Mouse (Mus musculus) gastrocnemius, postnatal 4 days (tissue): Measurements from ENCODE around the gene Slc34a3. TPM values are rescaled to one million over a fixed set of nuclear protein-coding genes. Genes with fewer than 3 reads are reported as not detected.
"Not testable (repeated sequence)": the region's sequence is repeated elsewhere in the genome, so short reads cannot be mapped to it uniquely, and the experiment has no call there.

Experiments
- DNase-seq, 2 experiments: peaks; one replicate each; pipeline ENCODE4 v3.0.0; 2021 to 2022; ENCODE audit warnings: low spot score in 2 of 2, mixed read lengths in 2 of 2
- long read RNA-seq, 2 experiments: library from polyadenylated mRNA; stranded (forward); transcript quantifications; one replicate each; pipeline ENCODE4 v2.0.0; 2021
- total RNA-seq, 2 experiments: library from RNA; stranded (reverse); gene quantifications; 2 replicates each; pipeline ENCODE4 v1.2.3; 2021

The Slc34a3 gene
- total RNA-seq = not detected
- long read RNA-seq, experiment 1 = 0 reads
- long read RNA-seq, experiment 2 = 0 reads

DNA sequence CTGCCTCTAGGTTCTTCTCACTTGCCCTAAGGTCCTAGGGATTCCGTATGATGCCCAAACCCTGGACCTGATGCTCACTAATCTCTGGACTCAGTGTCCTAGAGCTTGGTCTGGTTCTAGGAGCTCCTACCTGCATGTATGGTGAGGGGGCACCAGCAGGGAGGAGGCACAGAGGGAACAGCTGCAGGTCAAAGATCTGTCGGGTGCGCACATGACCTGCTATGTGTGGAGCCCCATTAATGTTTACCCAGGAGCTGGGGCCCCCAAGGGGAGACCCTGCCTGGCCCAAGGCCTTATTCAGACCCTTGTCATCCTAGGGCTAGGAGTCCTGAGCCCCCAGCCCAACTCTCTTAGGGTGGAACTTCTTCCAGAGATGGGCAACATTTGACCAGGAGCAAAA is at the start of gene Slc34a3:
Slc34a3 (minus strand) TSS at position 315 of the 400 bp plus-strand sequence.
- no peak for DNase-seq

DNA sequence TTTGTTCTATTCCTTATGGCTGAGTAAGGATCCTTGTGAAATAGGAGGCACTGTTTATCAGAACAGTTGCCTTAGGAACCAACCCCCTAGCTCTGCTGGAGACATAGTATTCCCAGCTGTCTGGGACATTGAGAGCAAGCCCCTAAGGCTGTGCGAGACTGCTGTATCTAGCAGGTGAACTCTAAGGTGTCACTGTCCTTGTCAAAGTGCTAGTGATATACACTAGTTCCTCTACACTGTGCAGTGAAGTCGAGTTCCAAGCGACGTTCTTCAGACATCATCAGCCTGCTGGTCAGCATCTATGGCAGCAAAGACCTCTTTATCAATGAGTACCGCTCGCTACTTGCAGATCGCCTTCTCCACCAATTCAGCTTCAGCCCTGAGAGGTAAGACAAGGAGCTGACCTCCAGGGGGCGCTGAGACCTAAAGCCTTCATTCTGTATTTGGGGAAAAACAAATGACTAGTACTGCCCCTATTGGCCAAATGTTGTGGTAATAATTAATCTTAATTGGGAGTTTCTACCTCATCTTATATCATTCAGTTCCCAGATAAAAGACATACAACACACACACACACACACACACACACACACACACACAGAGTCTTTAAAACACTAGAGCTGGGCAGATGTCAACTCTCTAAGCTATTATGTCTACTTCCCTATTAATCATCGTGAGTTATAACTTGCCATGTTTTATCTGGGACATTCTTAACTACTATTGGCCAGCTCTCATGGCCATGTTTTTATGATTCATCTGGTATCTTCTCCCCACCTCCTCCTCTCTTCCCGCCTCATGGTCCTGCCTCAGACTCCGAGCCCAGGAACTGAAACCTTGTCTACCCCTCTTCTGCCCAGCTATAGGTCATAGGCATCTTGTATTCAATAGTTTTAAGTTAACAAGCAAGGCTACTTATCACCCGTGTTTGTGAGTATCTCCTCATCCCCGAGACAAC is 45.0 kb upstream of the Slc34a3 start:
- DNase-seq = peak in 1 of 2 experiments; percentile 81

DNA sequence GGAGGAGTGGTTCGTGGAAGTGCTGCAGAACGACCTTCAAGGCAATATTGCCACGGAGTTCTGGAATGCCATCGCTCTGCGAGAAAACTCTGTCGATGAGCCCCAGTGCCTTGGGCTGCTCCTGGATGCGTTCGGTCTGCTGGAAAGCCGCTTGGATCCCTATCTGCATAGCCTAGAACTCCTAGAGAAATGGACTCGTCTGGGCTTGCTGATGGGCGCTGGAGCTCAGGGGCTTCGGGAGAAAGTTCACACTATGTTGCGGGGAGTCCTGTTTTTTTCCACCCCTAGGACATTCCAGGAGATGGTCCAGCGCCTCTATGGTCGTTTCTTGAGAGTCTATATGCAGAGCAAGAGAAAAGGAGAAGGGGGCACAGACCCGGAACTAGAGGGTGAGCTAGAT is 38.8 kb upstream of the Slc34a3 start:
- no peak for DNase-seq

DNA sequence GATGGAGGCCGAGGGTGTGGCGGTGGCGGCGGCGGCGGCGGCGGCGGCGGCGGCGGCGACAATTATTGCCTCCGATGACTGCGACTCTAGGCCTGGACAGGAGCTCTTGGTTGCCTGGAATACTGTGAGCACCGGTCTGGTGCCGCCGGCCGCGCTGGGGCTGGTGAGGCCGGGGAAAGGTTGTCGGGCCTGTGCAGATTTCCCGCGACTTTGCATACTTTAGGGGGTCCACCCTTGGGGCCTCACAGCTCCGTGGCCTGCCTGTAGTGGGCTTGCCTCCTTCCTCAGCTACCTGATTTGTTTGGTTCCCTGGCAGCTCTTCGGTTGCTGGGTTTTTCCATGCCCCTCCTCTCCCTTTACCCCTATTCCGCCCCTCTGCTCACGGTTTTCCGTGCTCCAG is 38.4 kb upstream of the Slc34a3 start:
- no peak for DNase-seq

DNA sequence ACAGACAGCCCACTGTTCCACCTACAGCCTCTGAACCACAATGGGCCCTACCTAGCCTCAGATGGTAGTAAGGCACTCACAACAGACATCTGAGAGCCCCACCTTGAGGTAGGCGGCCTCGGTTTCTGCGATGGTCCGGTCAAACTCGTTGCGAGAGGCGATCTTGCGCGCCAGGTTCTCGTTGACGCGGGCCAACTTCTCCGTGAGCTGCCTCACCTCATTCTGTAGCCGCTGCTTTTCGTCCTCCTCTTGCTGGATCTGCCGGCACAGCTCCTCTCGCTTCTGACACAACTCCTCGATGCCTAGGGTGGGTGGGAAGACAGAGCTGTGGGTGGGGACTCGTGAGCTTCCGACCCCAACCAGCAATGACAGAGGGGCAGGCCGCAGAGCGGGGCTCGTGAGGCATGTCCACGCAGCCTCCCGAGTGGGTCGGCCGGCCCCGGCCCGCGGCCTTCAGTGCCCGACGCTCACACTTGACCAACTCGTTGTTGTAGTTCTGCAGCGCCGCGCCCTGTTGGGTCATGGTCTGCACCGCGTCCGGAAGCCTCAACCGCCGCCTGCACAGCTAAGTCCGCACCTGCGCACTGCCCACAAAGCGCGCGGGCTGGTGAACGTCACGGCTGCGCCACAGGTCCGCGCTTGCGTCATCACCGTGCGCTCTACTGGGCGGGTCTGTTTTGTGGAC is 37.8 kb upstream of the Slc34a3 start, which contains the start of the genes Ssna1 and Anapc2:
Ssna1 (minus strand) TSS at position 612 of the 685 bp plus-strand sequence.
Anapc2 (plus strand) TSS at position 652 of the 685 bp plus-strand sequence.
- DNase-seq = peak; percentile 97 to 98

DNA sequence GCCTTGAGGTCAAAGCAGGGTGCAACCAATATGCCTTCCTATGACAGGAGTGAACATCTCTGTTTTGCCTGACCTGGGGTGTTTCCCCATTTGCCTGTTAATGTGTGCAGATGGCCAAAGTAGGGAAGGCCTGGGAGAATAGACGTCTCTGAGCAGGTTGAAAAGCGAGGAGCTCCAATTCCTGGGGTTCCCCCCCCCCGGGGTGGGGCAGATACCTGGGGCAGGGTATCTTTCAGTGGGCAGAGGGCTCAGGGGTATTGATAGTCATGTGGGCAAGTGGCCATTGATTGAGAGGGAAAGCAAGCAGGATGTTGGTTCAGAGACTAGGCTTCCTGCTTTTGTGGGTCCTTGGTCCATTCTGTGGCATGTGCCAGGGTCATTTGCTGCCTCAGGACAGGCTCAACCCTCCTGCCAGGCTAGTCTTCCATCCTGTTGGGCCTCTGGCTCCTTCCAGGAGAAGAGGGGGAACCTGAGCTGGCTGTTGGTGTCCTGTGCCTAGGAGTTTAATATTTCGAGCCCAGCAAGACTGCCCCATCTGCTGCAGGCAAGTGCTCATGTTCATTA is 33.7 kb upstream of the Slc34a3 start:
- DNase-seq = no peak

DNA sequence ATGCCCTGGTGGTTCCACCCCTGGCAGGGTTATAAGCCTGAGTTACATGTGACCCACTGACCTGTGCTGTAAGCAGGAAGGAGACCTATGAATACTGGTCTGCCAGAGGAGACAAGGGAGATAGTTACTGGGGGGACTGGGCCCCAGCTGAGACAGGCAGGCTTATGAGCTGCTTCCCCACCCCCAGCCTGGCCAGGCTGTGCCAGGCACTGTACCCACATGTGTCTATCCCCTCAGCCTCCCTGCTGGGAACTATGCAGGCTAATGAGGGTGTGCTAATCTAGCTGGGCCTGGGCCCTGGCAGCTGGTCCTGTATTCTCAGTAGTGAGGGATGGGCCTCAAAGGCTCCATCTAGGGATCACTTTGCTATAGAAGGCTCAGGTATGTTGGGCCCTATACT is 33.1 kb upstream of the Slc34a3 start:
- no peak for DNase-seq

DNA sequence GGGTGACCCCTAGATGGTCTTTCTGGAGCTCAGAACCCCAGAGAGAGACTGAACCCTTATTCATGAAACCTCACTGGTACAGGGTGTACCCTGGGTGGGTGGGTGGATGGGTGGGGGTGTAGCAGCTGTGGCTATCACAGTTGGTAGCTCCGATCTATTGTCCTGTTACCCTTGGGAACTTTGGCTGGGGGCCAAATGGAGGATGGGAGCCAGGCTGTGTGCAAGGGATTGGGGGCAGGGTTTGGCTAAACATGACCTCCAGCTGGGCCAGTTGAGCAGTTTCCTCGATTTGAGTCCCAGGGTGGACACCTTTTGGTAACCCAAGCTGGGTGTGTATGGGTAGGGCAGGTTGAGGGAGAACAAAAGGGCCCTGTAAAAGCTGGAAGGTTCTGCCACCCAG is 32.6 kb upstream of the Slc34a3 start:
- DNase-seq = no peak

DNA sequence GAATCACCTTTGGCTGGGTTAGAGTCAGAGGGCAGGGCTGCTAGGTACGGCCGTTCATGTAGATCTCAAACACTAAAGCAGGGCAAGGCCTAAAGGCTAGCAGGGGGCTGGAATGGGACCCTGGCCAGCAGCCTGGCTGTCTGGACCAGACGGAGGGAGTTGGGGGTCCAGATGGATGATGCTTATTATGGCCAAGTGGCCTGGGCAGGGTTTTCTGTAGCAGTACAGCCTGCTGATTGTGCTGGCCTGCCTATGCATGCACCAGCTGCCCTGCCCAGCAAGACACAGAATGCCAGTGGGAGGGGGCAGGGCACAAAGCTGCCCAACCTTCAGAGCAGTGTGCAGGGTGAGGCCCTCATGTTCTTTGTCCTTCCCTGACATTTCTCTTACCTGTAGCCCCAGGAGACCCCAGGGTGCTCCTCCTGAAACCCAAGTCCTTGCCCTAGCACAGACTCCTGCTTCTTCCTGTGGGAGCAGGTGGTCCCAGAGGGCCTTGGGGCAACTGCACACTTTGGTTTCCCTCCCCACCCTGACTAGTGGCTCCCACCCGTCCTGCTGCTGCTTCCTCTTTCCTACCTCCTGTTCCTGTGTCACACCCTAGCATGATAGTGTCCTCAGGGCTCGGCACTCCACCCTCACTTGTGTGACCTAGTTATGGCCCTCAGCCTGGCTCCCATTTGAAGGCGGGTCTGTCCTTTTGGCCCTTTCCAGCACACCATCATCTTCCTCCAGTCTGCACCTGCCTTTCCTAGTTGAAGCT is 31.9 kb upstream of the Slc34a3 start:
- no peak for DNase-seq

DNA sequence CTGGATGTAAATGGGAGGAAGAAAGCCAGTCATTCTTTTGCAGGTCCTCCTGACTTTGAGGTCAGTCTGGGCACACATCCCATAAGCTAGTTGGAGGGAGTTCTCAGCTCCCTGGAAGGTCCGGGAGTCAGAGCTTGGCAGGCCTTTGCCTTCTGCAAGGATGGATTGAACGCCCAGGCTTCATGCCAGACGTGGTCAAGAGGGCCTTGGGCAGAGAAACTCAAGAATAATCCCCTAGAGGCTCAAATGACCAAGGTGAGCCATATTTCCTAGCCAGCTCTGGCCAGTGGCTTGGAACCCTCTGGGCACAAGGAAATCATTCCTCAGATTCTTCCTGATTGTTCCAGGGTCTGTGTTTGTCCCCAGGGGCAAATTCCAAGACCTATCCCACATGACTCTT is 30.7 kb upstream of the Slc34a3 start:
- no peak for DNase-seq

DNA sequence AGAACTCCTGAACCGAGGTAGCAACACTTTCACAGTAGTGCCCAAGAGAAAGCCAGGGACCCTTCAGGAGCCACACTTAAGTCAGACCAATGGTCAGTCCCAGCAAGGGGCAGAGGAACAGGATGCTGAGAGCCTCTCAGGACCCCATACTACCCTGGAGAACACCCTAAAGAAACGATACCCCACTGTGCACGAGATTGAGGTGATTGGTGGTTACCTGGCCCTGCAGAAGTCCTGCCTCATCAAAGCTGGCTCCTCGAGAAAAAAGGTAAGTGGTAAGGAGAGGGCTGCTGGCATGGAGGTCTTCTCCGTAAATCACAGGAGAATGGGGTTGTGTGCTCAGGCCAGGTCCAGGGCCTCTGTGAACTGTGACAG is 30.1 kb upstream of the Slc34a3 start:
- DNase-seq = no peak

DNA sequence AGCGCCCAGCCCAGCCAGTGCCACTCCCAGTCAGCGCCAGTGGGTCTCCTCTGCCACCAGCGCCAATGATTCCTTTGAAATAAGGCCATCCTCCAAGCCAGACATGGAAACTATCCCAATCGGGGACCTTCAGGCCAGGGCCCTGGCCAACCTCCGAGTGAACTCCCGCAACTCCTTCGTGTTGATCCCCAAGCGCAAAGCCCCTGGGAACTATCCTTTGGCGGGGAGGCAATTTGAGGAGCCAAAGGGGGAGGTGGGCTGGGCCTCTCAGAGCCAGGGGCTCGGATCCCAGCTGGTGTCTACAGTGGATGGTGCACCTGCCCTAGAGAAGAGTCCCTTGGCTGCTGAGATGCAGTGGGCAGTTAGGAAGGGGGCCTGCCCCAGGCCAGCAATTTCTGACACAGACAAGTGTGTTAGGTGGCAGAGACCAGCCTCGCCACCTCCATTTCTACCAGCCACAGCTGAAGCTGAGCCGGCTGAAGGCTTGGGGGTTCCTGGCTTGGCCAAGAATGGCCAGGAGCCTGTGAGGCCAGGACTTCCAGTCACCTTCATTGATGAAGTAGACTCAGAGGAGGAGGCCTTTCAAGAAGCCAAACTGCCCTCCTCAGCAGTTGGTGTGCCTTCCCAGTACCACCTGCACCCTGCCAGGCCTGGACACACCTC is 29.6 kb upstream of the Slc34a3 start:
- DNase-seq = no peak

DNA sequence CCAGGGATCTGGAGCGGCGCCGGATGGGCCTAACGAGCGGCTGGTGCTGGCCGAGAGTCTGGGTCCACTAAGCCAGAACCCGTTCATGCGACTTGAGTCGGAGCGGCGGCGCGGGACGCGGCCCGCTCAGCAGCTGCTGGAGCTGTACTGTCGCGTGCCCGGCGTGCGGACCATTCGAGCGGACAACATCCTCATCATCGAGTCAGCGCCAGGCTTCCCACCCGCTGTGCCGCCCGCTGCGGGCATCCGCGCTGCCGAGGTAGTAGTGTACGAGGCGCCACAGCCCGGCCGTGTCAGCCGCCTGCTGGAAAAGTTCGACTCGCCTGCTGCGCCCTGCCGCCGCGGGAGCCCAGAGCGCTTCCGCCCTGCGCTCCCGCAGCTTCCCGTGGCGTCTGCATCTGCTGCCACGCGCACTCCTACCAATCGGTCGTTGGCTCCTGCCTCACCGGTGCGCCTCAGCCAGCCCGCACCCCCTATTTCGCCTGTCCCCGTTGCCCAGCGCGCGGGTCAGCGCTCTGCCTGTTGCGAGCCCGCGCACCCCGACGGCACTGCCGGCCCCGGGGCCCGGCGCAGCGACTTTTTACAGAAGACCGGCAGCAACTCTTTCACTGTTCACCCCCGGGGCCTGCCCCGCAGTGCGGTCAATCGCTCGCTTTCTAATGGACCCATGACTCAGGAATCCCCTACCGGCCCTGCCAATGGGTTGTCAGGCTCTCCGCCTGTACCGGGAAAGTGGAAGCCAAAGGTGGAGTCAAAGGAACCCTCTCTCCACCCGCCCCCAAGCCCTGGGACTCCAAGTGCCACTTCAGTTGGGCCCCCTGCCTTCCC is 28.8 kb upstream of the Slc34a3 start:
- DNase-seq = peak in 1 of 2 experiments; percentile 46

DNA sequence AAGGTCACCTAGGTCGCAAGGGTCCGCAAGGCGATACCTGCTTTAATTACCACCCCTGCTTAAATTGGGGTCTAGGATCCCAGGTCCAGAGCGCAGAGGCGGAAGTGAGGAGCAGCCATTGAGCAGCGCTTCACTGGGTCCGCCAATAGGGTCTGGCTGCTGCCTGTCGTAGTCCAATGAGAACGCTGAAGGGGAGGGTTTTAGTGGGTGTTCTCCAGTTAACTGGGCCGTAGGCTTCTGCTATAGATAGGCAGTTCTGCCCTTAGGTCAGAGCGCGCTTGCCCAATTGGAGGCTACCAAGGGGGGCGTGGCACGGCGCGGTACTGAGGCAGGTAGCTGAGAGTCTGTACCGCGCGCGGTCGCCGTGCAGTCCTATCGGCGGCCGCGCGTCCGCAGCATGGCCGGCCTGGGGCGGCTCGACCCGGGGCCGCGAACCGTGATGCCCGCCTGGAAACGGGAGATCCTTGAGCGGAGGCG is 28.2 kb upstream of the Slc34a3 start, which contains the start of gene Tprn:
Tprn (plus strand) TSS at position 328 of the 477 bp plus-strand sequence.
- peak; percentile 64 to 91 for DNase-seq

DNA sequence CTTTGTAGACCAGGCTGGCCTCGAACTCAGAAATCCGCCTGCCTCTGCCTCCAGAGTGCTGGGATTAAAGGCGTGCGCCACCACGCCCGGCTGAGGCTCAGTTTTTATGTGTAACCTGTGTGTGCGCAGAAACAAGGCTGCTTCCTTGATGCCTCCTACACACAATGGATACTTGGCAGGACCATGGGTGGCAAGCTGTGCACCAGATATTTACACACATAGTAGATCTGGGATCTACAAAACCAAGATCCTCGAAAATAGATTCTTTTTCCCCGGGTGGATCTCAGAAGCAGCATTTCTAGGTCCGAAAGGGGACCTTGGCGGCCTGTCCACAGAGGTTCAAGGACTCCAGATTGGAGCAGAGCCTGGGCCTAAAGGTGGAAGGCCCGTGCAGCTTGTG is 27.7 kb upstream of the Slc34a3 start:
- DNase-seq = no peak

DNA sequence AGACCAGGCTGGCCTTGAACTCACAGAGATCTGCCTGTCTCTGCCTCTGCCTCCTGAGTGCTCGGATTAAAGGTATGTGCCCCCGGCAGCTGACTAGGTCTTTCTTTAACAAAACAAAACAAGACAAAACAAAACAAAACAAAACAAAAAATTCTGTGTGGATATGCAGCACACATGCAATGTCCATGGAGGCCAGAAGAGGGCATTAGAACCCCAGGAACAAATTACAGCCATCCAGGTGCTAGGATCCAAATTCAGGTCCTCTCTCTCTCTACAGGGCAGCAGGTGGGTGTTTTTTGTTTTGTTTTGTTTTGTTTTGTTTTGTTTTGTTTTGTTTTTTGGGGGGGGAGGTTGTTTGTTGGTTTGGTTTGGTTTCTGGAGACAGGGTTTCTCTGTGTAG is 24.7 kb upstream of the Slc34a3 start:
- DNase-seq = no peak

DNA sequence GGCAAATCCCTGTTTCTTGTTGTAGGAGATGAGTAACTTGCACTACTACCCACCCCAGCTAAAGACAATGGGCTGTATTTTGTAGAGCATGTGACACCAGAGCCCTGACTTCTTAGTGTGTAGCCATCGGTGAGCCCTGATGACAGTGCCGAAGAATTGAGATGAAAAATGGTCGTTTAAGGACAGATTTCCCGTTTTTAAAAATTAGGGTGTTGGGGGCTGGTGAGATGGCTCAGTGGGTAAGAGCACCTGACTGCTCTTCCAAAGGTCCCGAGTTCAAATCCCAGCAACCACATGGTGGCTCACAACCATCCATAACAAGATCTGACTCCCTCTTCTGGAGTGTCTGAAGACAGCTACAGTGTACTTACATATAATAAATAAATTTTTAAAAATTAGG is 23.1 kb upstream of the Slc34a3 start:
- DNase-seq = not testable (repeated sequence)

DNA sequence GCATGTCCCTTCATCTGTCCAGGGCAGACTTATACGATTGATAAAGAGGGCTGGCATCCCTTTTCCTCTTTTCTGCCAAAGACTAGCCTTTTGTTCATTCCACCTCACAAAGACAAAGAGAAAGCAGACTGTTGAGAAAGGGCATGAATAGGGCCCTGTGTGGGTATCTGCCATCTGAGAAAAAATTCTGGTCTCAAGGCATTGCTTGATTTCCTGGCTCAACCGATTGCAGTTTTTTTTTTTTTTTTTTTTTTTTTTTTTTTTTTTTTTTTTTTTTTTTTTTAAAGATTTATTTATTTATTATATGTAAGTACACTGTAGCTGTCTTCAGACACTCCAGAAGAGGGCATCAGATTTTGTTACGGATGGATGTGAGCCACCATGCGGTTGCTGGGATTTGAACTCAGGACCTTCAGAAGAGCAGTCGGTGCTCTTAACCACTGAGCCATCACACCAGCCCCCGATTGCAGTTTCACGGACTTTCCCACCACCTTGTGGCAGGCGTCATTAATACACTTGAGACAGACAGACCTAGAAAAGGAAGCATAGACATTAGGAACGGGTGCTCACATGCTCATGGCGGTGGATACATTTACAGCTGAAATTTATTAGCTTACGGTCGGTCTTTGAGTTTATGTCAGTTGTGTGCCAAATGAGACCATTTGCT is 22.4 kb upstream of the Slc34a3 start:
- not testable (repeated sequence) for DNase-seq

DNA sequence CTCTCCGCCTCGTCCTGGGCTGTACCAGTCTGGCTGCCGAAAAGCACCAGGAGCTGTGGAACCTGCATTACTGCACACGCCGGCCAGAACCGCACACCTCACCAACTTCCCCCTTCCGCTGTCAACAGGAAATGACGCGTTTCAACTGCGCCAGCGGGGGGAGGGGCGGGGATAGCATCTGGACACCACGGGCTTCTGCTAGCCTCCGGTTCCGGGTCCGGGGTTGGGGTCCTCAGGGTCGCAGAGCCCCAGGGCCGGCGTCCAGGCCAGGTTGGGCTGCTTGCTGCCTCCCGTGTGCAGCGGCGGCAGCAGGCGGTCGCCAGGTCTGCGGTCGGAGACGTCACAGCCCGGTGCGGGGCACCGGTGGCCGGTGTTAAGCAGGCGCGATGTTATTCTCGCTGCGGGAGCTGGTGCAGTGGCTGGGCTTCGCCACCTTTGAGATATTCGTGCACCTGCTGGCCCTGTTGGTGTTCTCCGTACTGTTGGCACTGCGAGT is 21.2 kb upstream of the Slc34a3 start, which contains the start of gene Tmem203:
Tmem203 (plus strand) TSS at position 156 of the 496 bp plus-strand sequence.
- peak; percentile 77 to 85 for DNase-seq
